Mouse (Mus musculus): ENCODE results near the gene Tigd3.

- TF ChIP-seq CTCF (IDR thresholded peaks at IDR 0.05; ENCODE audit: control insufficient read depth, insufficient read depth, low read length), result no peak
- no peak for TF ChIP-seq POLR2A (IDR thresholded peaks at IDR 0.05; ENCODE audit: borderline replicate concordance, control insufficient read depth, low read depth, low read length)
Observed at GRCm38 (mm10) chr19:5862335-5863085, 31.4 kb downstream of the Tigd3 start.

All from bone marrow, adult 2 months (tissue).